Mouse (Mus musculus) layer of hippocampus, postnatal 36 days (tissue): ENCODE measurements at regions not wholly inside any gene's neighbourhood (a gene's known extent, or its start where the extent isn't known, plus 50 kb on each side); places are given as distances from the start of the nearest gene placed in this dataset.
A peak's percentile ranks its signal among the peaks of the same experiment; 100 is the strongest.
"Not testable (repeated sequence)": the region's sequence is repeated elsewhere in the genome, so short reads cannot be mapped to it uniquely, and the experiment has no call there.

Experiments used
- DNase-seq, 2 experiments: peaks; one replicate each; pipeline ENCODE4 v3.0.0; 2022

DNA sequence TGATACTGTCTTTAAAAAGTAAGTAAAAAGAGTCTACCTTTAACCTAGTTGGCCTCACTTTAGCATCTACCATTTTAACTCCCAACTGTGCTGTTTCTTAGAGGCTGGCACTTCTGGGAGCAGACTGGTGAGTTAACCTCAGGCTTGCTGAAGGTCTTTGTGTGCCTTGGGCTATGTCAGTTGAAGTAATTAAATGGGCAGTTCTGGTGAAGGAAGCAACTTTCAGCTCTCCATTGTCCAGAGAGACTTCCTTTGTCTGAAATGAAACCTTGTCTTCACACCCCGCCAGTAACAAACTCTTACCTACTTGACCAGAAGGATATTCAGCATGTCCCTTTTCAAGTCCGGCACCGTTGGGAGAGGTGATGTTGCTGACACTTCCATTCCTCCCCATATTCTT lies 55.5 kb downstream of the Zfp281 start:
- DNase-seq: no peak

DNA sequence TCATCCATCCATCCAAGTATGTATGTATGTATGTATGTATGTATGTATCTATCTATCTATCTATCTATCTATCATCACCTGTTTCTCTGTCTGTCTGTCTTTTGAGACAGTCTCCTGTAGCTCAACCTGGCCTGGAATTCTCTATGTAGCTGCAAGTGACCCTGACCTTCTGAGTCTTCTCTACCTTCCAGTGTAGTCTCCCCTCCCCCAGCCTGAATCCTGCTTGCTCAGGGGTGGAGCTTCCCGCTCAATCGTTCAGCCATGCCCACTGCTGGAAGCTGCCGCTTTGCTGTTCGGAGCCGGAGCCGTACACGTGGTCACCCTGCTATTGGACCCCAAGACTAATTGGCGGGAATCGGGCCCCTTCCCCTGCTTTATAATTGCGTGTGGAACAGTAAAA lies 57.6 kb downstream of the Zfp281 start:
- not testable (repeated sequence) for DNase-seq

GRCm38 (mm10) chr1:136683061-136683531 lies 58.4 kb downstream of the Zfp281 start:
- no peak for DNase-seq

GRCm38 (mm10) chr1:136683561-136684131 lies 58.9 kb downstream of the Zfp281 start:
- DNase-seq: no peak

DNA sequence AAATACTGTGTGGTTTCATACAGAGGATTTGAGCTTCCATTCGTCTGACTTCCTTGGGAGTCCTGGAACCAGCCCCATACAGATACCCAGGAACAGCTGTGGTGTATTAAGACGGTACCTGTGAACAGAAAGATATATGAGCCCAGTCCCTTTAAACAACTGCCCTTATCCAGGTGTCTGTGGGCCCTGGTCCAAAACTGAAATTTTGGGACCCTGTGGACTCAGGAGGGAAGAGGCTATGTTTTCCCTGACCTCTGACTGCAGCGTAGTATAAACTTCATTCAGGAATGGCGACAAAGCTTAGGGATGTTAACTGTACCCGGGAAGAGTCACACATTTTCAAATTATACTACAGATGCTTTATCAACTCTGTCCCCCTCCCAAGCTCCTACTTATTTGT lies 59.8 kb downstream of the Zfp281 start:
- DNase-seq: no peak

- DNase-seq: no peak
These were observed 60.7 kb downstream of the Zfp281 start for GRCm38 (mm10) chr1:136685191-136686060.

DNA sequence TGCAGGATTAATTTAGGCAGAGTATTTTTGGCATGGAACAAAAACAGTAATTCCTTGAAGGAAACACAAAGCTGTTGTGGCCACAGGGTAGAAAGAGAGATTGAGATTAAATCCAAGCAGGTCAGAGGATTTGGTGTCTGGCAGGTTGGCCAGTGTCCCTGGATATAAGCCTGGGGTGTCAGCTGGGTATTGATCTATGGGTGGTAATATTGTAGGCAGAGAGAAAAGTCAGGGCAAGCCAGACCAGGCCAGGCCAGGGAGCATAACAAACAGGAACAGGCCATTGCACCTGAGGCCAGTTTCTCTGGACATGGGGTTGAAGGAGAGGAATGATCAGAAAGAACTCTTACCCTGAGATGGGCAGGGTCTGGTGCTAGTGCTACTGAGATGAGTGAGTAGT lies 61.8 kb downstream of the Zfp281 start:
- DNase-seq: no peak

DNA sequence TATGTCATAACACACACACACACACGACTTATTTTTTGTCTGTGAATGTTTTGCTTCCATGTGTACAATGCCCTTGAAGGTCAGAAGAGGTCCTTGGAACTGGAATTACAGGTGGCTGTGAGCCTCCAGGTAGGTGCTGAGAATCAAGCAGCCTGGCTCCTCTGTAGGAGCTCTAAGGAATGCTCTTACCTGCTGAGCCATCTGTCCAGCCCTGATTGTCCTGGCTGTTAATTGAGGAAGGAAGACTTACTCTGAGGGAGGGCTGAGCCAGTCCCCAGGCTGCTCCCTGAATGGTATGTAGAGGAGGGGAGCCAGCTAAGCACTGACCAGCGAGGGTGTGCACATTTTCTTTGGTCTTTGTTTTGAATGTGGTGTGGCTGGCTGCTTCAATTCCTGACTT lies 65.4 kb downstream of the Zfp281 start:
- DNase-seq: no peak

DNA sequence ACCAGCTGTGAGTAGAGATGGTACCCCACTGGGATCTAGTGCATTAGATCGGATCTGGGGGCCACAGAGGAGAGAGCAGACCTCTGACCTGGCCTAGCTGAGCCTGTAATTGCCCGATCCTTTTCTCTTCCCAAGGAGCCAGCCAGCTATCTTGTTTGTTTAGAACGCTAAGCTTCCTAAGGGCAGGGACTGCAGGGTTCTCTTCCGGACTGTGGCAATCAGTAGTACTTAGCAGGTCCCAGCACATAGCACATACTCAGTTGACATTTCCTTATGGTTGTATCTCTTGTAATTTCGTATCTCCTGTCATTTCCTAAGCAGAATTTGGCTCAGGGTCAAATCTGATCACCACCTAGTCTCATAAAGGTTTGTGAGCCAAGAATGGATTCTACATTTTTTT lies 68.7 kb downstream of the Zfp281 start:
- DNase-seq: no peak

GRCm38 (mm10) chr1:136694983-136695382 lies 70.3 kb downstream of the Zfp281 start:
- DNase-seq: no peak

GRCm38 (mm10) chr1:136696077-136696641 lies 71.5 kb downstream of the Zfp281 start:
- no peak for DNase-seq

DNA sequence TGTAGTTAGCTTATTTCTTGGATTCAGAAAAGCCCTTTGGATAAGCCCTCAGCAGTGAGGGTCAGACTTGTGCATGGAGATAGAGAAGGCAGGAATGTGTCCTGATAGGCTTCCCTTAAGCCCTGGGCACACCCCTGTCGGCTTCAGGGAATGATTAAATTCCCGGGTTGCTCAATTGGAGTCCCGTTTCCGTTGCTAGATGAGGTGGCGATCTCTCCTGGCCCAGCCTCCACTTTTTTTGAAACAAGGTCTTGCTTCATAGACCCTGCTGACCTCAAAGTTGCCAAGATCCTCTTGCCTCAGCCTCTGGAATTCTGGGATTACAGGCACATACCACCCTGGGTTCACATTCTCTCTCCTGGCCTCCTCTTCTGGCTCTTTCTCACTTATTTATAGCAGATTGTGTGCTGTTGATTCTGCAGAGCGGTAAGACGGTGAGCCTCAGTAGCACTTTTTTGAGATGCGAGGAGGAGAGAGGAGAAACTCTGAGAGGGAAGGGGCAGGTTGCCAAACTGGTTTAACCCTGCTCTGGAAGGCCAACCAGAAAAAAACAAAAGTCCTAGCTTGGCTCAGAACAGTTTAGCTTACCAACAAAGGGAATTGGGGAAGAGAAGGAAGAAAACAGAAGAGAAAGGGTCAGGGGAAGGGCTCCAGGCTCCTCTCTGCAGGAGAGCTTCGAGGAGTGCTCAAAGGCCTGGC lies 73.9 kb downstream of the Zfp281 start:
- DNase-seq: no peak

GRCm38 (mm10) chr1:136699153-136699524 lies 74.4 kb downstream of the Zfp281 start:
- DNase-seq: no peak

DNA sequence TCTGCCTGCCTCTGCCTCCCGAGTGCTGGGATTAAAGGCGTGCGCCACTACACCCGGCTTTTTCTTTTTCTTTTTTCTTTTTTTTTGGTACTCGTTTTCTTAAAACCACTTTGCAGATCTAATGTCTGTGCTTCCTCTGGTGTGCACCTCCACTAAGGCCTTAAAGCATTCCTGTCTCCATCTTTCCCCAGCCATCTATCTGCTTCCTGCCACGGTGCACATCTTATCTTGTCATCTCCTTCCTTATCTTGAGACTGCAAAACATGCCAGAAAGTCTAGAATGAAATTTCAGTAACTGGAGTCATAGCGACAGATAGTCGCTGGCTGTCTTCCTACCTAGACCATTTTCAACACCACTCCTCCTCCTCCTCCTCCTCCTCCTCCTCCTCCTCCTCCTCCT lies 74.9 kb downstream of the Zfp281 start:
- no peak for DNase-seq

- no peak for DNase-seq
These were observed 79.4 kb downstream of the Zfp281 start for GRCm38 (mm10) chr1:136704139-136704538.

DNA sequence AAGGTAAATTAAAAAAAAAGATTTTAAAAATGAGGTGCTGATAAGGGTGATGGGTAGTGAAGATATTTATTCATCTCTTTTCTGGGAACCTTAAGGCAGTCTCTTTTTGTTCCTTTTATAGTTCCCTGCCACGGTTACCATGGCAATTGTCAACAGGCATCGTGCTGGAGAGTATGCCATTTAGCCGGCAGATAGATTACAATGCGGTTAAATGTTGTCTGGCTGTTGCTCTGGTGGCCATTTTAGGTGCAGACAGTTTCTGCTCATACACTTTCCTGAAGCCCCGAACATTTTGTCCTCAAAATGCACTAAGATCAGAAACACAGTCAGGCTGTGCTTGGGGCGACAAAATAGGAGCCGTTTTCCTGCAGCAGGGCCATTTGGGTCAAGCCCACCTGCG lies 81.8 kb downstream of the Zfp281 start:
- no peak for DNase-seq

- no peak for DNase-seq
These were observed 82.7 kb downstream of the Zfp281 start for GRCm38 (mm10) chr1:136707394-136707793.

GRCm38 (mm10) chr1:136707866-136708265 lies 83.2 kb downstream of the Zfp281 start:
- DNase-seq: no peak

- DNase-seq: no peak
These were observed 85.5 kb downstream of the Zfp281 start for GRCm38 (mm10) chr1:136710196-136710595.

- no peak for DNase-seq
These were observed 86.5 kb downstream of the Zfp281 start for GRCm38 (mm10) chr1:136711243-136711642.

DNA sequence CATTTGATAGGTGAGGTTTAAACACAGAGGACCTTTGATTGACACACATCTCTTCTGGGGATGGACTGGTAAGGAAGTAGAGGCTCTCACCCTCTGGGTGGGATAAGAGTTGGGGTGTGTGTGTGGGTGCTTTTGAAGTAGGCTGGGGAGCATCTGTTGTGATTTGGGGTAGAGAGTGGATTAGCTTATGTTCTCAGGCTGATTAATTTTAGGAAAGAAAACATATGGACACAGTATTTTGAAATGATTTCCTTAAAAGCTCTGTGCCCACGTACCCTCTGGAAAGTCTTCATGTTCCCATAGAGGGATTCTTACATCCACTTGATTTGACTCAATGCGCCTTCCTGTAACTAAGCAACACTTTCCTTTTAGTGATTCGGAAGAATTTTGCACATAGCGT lies 89.4 kb downstream of the Zfp281 start:
- peak in 1 of 2 experiments; percentile 39 for DNase-seq

- no peak for DNase-seq
These were observed 90.3 kb downstream of the Zfp281 start for GRCm38 (mm10) chr1:136714987-136715386.

DNA sequence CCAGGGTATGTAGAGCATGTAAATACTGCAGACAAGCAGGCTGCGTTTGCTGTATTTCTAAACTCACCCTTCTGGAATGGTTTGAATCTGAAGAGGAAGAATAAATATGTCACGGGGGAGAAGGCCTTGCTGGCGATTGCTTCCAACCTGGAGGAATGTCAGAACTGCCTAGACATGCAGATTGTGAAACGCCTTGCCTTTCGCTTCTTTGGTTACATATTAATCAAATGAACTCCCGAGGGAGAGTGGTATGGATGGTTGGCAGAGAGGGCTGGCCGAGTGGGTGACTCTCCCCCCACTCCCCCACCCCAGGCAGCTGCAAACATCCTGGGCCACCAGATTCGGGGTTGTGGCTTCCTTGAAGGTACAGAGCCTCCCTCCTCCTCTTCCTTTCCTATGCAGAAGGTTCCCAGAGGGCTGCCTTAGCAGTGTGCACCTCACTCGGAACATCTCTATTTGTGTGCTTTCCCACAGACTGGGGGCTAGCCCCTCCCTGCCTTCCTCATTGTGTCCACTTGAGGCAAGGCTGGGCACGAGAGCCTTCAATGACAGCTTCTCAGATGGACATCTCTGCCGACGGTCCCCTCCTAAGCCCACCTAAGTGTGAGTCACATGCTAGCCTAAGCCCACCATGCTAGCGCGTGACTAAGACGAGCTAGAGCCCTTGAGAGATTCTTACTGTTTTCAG lies 93.3 kb downstream of the Zfp281 start:
- DNase-seq: no peak
